Mouse (Mus musculus): ENCODE measurements around the gene Tysnd1.

The Tysnd1 gene

DNA sequence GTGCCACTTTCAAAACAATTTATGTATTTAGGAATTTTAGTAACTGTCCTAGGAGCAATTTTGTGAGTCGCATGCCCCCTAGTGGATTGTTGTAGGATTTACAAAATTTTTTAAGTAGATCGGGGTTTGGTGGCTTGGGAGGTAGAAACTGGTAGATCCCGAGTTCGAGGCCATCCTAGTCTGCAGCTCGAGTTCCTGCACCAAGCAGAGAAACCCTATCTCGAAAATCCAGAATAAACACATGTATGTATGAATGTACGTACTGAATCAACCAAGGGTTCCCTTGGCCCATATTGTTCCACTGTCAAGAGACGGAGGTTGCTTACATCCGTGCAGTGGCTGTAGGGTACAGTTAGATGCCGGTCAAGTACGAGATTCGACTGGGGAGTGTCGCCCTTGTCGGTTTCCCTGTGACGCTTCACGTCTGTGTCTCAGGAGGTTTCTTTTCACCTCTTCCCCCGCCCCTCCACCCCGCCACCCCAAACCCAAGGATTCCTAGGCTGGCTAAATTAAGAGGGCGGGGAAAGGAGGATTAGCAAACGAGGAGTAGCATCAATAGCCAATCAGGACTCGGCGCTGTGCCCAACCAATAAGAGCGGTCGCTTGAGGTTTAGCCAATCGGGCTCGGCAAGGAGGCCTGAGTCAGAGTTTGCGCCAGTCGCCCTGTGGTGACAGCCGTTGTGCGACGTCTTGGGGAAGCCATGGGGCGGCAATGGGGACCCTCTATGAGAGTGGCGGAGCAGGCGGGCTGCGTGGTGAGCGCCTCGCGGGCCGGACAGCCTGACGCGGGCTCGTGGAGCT, at the start of gene Tysnd1:
Tysnd1 (plus strand) TSS at position 645 of the 801 bp plus-strand sequence.
- peak; percentile 97 for DNase-seq

DNA sequence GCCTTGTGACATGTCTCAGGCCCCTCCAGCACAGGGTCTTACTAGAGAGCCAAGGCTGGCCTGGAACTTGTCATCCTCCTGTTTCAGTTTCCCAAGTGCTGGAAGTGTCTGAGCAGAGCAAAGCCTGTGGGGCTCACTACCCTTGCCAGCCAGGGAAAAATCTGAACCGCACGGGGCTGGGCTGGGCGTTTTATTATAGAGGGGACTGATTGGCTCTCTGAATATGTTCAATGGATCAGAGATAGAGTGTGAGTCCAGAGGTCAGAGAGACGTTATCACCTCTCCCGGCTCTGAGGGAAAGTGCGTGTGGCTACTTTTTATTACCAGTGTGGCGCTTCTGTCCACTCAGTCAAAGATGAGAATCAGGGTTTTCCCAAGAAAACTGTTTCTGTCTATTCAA, 48.8 kb upstream of the Tysnd1 start:
- DNase-seq = no peak

DNA sequence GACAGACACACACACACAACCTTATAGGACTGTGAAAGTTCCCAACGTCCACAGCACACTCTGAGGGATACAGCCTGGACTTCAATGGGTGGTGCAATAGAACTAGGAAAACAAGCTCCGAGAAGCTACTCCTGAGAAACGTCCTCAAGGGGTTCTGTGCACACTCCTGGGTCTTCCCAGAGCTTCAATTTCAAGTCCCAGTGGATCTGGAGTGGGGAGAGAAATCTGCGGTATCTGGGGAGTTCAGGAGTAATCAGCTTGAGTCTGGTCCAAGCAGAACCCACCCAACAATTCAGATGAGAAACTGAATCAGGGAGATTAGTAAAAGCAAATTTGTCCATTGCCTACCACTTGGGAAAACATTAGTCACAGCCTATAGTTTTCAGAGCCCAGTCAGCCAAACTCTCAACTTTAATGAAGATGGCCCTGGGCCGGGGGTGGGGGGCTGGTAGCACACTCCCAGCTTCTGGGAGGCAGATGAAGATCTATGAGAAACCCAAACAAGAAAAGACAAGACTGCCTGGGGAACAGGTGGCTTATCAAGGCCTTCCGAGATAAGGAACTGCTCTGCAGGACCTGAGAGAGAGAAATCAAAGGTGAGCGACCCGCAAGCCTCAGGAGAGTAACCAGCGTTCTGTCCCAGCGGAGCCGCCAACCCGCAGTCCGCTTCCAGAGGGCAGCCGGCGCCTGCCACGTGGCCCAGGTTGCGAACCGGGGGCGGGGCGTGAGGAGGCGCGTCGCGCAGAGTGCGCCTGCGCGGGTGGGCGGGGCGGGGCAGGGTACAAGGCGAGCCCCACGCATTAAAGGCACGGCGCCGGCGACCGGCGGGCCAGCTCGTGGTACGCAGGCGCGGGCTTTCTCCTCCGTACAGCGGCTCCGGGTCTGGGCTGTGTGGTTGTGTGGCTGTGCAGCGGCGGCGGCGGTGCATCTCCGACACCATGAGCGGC, 47.3 kb upstream of the Tysnd1 start, which contains the start of gene Ppa1:
Ppa1 (plus strand) TSS at position 763 of the 947 bp plus-strand sequence.
- peak; percentile 88 for DNase-seq

DNA sequence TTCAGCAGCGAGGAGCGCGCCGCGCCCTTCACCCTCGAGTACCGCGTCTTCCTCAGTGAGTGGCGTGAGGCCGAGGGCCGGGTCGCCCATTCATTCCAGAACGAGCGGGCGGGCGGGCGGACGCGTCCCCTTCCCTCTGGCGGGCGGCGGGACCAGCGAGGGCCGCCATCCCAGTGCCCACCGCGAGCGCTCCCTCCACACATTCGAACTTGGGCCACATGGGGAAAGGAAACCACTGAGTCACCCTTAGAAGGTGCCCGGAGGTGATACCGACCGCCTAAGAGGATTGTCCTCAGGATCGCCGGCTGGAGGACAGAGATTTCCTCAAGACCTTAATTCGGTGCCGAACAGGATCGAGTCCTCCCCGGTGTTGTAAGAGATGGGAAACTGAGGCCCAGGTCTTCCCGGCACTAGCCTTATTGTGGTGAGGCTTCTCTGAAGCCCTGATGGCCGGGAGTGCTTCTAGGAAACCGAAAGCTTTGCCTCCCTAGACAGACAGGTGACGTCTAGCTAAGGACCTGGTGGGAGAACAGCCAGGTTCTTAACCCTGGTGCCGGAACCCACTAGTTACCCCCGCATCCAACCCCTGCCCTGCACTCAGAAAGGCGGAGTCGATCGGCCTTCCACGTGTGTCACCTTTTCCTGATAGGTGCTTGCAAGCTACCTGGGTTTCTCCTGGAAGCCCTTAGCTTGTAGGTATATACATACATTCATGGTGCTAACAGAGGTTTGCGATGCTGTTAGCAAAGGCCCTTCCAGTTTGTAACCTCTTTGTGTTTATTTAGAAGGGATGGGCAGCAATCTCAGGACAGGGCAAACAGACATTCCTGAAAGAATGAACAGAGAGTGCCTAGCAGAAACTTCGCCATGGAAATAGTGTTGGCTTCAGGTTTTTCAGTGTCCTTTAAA, 46.3 kb upstream of the Tysnd1 start:
- no peak for DNase-seq

DNA sequence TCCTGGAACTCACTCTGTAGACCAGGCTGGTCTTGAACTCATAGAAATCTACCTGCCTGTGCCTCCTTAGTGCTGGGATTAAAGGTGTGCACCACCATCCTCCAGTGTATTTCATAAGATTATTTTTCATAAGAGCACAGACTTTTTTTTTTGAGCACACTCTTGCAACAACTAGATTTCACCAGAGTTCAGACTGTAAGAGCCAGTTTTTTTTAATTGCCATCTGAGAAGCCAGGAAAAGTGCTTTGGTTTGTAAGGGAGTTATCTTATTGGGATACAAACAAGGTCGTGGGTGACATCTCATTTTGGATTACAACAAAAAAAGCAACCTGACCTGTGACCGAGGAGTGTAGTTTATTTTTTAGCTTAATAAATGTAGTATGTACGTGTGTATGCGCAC, 41.2 kb upstream of the Tysnd1 start:
- no peak for DNase-seq

DNA sequence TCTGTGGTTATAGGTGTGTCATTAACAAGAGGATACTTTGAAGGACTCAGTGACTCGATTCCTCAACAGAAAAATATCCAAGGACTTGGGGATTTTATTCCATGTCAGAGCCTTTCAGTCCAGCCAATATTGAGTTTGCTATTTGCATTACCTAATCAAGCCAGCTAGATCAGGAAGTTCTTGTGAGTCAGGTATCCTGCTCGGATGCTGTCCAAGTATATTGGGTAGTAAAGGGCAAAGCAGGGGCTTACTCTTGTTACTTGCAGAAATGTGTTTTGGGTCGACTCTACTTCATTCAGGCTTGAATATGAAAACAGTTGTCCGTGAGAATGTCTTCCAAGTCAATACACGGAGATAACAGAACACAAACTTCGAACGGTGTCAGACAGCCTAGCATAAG, 40.6 kb upstream of the Tysnd1 start:
- DNase-seq = no peak

DNA sequence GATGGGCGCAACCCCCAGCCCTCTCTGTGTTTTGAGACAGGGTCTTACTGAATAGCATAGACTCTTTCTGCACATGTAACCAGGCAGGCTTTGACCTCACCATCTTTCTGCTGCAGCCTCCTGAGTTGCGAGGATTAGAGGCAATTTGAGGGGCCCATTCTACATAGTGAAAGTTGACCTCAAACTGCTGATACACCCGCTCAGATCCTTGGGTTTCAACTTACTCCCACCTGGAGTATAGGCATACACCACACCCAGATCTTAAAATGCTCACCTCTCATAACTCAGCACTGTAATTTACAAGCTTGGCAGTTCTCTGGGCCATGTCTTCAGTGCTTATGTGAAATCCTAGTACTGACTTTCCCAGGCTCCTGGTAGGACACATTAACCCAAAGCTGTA, 40.1 kb upstream of the Tysnd1 start:
- no peak for DNase-seq

DNA sequence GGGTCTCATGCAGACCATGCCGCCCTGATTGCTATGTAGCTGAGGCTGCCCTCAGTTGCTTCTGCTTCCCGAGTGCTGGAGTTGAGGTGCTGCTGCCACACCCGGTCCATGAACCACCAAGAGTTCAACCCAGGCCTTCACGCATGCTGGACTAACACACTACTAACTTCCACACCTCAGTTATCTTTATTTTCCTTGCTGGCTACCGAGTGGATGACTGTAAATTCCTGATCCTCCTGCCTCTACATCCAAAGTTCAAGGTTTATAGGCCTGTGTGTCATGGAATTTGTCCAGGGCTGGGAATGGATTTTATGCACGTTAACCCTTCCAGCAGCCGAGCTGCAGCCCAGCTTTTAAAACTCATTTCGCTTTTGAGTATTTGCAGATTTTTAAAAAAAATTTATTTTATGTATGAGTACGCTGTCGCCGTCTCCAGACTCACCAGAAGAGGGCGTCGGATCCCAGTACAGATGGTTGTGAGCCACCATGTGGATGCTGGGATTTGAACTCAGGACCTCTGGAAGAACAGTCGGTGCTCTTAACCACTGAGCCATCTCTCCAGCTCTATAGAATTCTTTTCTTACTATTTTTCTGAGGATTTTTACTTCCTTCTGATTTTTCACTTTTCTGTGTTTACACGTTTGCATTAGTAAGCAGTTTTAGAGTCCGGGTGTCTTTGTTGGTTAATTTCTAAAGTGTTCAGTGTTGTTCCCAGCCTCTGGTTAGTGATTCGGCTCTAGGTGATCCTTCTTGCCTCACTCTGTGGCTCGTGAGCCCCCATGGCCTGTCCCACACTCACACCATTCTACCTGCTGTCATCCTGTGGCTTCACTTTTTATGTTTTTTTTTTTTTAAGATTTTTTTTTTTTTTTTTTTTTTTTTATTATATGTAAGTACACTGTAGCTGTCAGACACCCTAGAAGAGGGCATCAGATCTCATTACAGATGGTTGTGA, 38.1 kb upstream of the Tysnd1 start:
- no peak for DNase-seq

DNA sequence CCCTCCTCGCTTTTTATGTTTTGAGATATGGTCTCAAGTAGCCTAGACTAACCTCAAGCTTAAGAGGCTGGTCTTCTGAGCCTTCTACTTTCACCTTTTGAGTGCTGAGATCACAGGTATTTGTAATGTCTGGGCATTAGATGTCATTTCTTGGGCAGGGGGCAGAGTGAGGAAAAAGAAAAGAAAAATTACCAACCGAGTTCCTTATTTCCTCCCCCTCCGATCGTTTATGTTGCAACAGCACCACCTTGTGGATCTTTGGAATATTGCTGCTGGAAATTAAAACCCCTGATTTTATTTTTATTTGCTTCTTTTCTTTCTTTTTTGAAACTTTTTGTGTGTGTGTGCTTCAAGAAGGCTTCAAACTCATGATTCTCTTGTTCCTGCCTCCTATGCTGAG, 37.3 kb upstream of the Tysnd1 start:
- no peak for DNase-seq

DNA sequence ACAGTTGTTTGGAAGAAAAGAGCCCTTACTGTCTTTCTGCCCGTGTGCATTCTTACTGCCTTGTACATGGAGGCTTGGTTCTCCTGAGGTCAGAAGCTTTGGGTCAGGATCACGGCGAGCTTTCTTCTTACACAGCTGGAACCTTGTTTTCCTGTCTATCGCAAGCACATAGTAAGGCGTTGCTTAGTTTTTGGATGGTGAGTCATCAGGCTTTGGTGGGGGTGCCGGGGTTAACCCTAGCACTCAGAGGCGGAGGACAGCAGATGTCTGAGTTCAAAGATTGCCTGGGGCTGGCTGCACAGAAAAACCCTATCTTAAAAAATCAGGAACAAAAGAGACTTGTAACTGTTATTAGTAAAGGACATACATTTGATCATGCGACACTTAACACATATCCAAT, 33.4 kb upstream of the Tysnd1 start:
- DNase-seq = no peak

DNA sequence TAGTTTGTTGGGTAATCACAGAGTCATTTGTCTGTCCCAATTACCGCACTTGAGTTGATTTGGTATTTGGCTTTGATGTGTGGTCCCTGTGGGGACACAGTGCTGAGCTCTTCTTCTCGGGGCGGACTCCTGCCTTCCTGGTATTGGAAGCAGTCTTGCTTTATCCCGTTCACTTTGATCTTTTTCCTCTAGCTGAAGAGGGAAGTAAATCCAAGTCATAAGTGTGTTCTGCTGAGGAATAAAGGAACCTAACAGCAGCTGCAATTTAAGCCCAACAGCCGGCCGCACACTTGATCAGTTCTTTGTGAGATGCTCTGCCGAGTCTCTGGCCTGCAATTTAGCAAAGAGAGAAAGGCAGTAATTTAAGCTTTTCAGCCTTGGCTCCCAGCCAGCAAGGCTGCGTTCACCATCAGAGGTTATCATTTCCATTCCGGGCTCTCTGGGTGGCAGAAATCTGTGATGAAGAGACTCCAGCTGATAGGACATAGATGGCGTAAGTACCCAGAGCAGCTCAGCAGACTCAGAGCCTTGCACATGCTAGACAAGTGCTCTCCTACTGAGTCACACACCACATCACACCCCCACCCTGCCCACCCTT, 32.8 kb upstream of the Tysnd1 start:
- DNase-seq = no peak

DNA sequence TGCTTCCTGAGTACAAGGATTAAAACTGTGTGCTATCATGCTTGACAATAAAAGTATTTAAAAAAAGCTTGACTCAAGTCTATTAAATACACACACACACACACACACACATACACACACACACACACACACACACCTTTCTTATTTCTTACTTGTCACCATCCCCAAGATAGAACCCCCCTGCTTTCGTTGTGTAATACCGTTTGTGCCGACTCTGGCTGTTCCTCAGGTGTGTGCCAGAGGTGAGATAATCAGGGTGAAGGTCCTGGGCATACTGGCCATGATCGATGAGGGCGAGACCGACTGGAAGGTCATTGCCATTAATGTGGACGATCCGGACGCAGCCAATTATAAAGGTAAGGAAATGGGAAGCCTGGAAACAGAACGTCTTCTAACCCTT, 30.2 kb upstream of the Tysnd1 start:
- no peak for DNase-seq

DNA sequence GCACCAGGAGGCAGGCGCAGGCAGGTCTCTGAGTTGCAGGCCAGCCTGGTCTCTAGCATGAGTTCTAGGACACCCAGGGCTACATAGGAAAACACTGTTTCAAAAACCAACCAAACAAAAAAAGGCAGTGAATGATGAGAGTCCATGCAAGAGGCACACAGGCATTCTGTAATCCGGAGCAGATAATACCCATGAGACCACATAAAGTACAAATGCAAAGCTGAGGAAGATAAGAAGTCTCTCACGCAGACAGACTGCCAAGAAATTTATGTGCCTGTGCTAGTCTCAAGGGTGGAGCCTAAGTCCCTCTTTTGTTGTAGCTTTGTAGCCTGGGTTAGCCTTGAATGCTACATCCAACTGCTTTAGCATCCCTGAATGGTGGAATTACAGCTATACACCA, 29.7 kb upstream of the Tysnd1 start:
- no peak for DNase-seq

DNA sequence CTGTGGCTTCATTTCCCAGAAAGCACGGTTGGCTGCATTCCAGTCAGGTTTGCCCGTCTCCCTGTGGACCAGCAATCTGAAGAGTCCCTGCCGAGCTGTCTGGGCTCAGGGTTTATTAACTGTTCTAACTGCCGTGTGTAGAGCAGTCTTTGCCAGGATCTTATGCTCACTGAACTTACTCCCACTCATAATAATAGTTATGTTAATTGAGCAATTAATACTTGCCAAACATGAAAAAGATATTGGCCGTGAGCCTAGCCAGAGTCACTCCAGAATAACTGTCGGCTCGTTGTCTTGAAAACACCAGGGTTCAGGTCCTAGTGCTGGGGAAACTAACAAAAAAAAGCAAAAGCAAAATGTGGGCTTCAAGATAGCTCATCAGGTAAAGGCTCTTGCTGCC, 26.0 kb upstream of the Tysnd1 start:
- DNase-seq = no peak

DNA sequence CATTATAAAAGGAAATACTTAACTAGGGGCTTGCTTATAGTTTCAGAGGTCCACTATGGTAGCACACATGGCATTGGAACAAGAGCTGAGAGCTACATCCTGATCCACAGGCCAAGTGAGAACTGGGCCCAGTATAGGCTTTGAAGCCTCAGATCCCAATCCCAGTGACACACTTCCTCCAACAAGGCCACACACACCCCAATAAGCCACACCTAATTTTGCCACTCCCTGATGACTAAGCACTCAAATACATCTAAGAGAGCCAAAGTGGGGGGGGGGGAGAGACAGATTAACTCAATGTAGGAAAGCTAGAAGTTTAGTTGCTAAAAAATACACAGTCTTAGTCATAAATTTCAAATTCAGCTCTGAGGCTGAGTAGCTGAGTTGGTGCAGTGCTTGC, 25.4 kb upstream of the Tysnd1 start:
- no peak for DNase-seq

DNA sequence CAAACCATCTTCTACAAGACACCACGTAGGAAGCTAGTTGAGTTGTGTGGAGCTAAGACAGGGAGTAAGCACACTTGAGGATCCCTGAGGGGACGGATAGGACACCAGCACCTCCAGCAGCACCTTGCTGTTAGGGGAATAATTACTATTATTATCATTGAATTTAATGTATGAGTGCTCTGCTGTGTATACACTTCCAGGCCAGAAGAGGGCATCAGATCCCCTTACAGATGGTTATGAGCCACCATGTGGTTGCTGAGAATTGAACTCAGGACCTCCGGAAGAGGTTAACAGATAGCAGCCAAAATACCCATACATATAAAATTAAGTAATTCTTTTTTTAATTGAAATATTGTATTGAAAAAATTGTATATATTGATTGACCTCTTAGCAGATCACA, 24.6 kb upstream of the Tysnd1 start:
- no peak for DNase-seq

DNA sequence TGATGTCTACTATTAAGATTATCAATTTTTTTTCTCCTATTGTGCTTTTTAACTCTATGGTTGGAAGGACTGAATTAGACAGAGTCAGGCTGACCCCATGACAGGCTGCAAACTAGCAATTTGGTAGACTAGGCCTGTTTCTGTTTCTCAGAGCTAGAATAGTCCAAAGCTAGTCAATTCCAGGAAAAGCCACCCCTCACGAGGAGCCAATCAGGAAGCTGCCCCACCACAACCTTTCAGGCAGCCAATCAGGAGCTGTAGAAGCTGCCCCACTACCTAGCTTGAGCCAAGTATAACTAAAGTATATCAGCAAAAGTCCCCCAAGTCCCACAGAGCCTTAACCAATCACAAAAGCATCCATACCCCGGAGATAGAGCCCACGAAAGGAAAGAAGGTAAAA, 19.4 kb upstream of the Tysnd1 start:
- DNase-seq = no peak

DNA sequence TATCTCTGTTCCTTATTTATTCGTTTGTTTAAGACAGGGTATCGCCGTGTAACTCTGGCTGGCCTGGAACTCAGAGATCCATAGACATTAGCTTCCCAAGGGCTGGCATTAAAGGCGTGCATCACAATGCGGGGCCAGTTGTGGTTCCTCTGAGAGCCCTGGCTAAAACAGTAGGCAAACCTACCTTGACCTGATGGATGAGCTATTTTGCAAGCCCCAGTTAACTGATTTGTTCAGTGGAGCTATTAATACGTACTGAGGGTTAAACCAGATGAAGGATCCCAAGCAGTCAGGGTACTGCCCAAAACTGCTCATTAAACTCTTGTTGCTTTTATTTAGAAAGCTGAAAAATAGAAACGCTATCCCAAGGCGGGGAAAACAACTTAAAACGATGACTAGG, 15.8 kb upstream of the Tysnd1 start:
- DNase-seq = peak; percentile 21

DNA sequence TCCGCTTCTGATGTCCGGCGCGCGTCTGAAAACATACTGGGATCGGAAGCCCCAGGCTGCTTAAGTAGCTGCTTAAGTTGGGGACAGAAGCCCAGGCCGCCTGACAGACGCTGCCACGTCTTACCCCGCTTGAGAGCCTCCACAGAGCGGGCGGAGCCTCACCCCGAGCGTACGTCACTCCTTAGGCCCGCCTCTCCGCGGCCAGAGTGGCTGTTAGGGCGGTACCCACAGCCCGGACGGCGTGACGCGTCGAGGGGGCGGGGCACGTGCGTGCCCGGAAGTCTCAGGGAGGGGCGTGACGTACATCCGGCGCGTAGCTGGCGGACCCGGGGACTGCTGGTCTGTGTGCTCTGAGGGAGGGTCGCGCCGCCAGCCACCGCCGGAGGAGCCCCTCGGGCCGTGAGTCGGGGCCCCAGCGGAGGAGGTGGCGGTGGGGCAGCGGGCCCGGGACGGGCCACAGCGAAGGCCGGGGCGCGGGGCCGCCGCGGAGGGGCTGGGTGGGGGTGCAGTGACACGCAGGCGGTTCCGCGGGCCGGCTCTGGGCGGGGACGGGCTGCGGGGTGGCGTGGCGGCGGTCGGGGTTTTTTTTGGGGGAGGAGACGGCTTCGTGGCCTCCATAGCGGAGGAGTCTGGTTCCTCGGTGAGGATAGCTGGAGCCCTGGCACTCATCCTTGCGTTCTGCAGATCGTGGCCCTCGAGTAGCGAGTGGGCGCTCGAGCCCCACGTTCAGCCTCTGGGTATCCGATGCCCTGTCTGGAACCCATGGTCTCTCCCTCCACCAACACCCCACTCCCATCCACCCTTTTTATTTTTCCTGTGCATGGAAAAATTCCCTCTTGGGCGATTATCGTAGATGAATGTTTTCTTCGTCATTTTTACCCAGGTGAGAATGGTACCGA, 15.1 kb upstream of the Tysnd1 start, which contains the start of gene Sar1a:
Sar1a (plus strand) TSS at position 285 of the 899 bp plus-strand sequence.
- DNase-seq = peak; percentile 98

DNA sequence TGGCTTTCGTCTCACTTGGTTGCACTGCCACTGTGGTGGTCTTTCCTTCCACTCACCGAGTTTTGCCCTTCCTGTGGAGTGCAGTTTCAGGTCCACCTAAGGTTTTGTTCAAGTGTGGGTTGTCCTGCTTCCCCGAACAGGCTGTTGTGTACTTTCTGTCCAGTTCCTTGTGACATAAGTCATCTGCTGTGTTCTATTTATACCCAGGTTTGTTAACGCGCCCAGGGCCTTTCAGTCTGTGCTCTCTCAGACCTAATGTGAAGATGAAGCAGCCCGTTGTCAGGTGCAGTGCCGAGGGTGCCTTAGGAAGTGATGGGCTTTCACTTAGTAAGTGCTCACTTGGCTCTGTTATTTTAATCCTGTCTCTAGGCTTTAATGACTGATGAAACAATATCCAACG, 5.9 kb upstream of the Tysnd1 start:
- no peak for DNase-seq
